Mouse (Mus musculus) forebrain, embryonic 10.5 days (tissue): ENCODE results near the gene Gm21972. TPM values are rescaled to one million over a fixed set of nuclear protein-coding genes. Genes with fewer than 3 reads are reported as not detected.

Source experiments
- DNase-seq: peaks from one replicate; pipeline ENCODE4 v3.0.0-alpha.2; 2017; ENCODE audit warnings: low spot score; ENCODE audit errors: extremely low spot score
- H3K27ac ChIP-seq: fragments of 300-500 bp; sonication (generic); 2 replicates; pipeline ENCODE4 v1.5.1; 2016; ENCODE audit warnings: mild to moderate bottlenecking
- H3K27me3 ChIP-seq: fragments of 300-500 bp; sonication (generic); 2 replicates; pipeline ENCODE4 v1.6.1; 2016; ENCODE audit warnings: mild to moderate bottlenecking; ENCODE audit not compliant: poor library complexity, severe bottlenecking
- H3K36me3 ChIP-seq: fragments of 300-500 bp; sonication (generic); replicated peaks from 2 replicates; pipeline ENCODE4 v1.6.1; 2016; ENCODE audit warnings: mild to moderate bottlenecking, moderate library complexity
- H3K4me1 ChIP-seq: fragments of 300-500 bp; sonication (generic); 2 replicates; pipeline ENCODE4 v1.6.1; 2016
- H3K4me3 ChIP-seq: fragments of 300-500 bp; sonication (generic); 2 replicates; pipeline ENCODE4 v1.5.1; 2016; ENCODE audit warnings: mild to moderate bottlenecking, moderate library complexity
- H3K9me3 ChIP-seq: fragments of 300-500 bp; sonication (generic); 2 replicates; pipeline ENCODE4 v1.6.1; 2016; ENCODE audit warnings: mild to moderate bottlenecking, moderate library complexity
- WGBS: fragments of 180-500 bp; shearing (Covaris S2); methylation state at CpG from one replicate; pipeline ENCODE4 v1.1.7; 2016; 5-methylcytosine and 5-hydroxymethylcytosine counted together
- polyA plus RNA-seq: library from polyadenylated mRNA; unstranded; fragments of >200 nt; fragmentation: Nextera tagmentation; extraction: Ambion mirVana; gene quantifications from 2 replicates; pipeline ENCODE4 v1.2.1, GENCODE M21; 2016

The Gm21972 gene
- polyA plus RNA-seq, 1 experiment from 2014 or later, result 0.20 TPM

GRCm38 (mm10) chr1:86148161-86148560 is 14.7 kb downstream of the Gm21972 start:
- Histone ChIP-seq H3K4me3 (no peak overlapping the region), H3K27me3 (no peaks in the 10 kb centered on the region), H3K27ac (no peak overlapping the region), H3K9me3 (no peaks in the 10 kb centered on the region), H3K36me3 (0 out of 2 replicates have a peak, but pooled peaks cover 2% of the 10 kb centered on the region), H3K4me1 (no peaks in the 10 kb centered on the region)
- 93% methylated on average over 9 of the region's 9 CpGs for WGBS
- no peak for DNase-seq

DNA sequence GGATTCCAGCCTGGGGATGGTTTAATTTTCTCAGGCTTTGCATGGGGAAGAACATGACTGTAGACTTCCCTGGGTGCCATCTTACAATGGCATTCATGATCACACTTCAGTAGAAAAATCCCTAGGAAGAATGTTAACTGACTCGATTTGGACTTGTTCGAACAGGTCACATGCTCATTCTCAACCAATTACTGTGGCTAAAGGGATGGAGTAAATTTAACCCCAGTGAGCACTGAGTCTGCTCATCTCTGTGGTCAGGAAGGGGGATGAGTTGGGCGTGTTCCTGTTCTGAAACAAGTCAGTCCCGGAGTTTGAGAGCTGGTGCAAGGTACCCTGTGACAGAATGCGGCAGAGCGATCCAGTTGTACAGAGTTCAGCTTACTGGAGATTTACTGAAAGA is 17.5 kb downstream of the Gm21972 start:
- H3K27ac ChIP-seq, result no peak overlapping the region
- no peak overlapping the region for H3K4me3 ChIP-seq
- DNase-seq, result no peak
- WGBS, result 87% methylated on average over 6 of the region's 6 CpGs
- H3K9me3 ChIP-seq, result no peaks in the 10 kb centered on the region
- H3K4me1 ChIP-seq, result peaks cover 17% of the 10 kb centered on the region
- no peaks in the 10 kb centered on the region for H3K27me3 ChIP-seq
- no peaks in the 10 kb centered on the region for H3K36me3 ChIP-seq

DNA sequence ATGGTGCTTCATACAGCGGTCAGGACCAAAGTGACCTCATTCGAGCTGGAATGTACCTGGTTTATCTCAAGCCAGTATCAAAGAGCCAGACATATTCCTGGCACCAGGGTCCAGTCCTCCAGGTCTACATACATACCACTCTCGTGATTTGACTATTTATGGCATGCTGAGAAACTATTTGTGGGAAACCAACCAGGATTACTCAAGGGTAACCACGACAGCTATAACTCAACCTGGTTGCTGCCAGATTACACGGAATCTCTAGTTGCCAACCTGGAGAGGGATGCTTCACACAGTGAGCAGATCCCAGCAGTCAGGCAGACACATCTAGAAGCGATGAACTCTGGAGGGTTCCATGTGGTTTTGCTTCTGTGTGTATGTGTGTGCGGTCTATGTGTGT is 17.9 kb downstream of the Gm21972 start:
- no peak overlapping the region for H3K27ac ChIP-seq
- H3K9me3 ChIP-seq, result no peaks in the 10 kb centered on the region
- H3K4me1 ChIP-seq, result peaks cover 22% of the 10 kb centered on the region
- no peaks in the 10 kb centered on the region for H3K27me3 ChIP-seq
- no peak for DNase-seq
- 87% methylated on average over 7 of the region's 7 CpGs for WGBS
- H3K4me3 ChIP-seq, result no peak overlapping the region
- H3K36me3 ChIP-seq, result no peaks in the 10 kb centered on the region

GRCm38 (mm10) chr1:86152618-86153017 is 19.2 kb downstream of the Gm21972 start:
- no peaks in the 10 kb centered on the region for H3K9me3 ChIP-seq
- H3K36me3 ChIP-seq, result peaks cover 6% of the 10 kb centered on the region
- WGBS, result 74% methylated on average over 1 of the region's 1 CpGs
- DNase-seq, result no peak
- no peaks in the 10 kb centered on the region for H3K27me3 ChIP-seq
- H3K27ac ChIP-seq, result no peak overlapping the region
- H3K4me1 ChIP-seq, result peaks cover 22% of the 10 kb centered on the region
- H3K4me3 ChIP-seq, result no peak overlapping the region

DNA sequence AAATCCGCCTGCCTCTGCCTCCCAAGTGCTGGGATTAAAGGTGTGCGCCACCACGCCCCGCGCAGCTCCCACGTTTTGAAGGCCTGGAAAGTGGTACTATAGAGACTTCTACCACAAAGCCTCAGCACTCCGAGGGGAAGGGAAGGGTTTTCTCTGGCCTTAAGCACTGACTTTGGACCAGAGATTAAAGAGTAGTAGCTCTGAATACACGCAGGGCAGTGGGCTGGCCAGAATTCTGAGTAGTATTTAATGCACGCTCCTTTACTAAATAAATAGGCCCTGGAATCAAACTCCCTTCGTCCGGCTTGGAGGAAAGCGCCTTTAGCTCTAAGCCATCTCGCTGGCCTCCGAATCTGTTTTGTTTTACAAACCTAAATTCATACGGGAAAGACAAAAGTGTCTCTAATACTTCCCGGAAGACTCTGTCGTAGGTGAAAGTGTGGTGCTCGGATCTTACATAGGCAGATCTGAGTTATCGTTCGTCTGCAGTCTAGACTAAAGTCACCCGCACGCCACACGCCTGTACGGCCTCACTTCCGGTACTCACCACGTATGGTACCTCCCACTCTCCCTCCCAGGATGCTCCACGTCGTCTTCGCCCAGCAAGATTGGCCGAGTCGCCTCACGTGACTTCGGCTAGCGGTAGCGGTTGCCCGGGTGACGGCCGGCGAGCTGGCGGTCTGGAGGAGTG is 20.8 kb downstream of the Gm21972 start, which contains the start of gene Armc9:
Gene Armc9, plus strand, starts transcription at position 648 of the 691 bp plus-strand sequence.
- DNase-seq, result peak; percentile 96

DNA sequence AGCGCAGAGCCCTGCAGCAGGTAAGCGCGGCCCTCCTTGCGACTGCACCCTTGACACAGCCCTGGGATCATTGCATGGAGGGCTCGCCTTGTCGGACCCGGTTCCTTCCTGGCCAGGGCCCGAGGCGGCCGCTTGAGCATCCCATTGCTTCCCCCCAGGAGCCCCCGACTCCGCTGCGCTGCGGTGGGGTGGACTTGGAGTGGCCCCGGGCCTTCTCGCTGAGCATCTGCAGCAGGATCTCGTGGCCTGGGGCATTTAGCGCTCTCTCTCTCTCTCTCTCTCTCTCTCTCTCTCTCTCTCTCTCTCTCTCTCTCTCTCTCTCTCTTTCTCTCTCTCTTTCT is 21.4 kb downstream of the Gm21972 start:
- no peaks in the 10 kb centered on the region for H3K27me3 ChIP-seq
- WGBS, result 2% methylated on average over 18 of the region's 18 CpGs
- H3K36me3 ChIP-seq, result peaks cover 17% of the 10 kb centered on the region
- H3K4me3 ChIP-seq, result peak overlapping the region; percentile 88
- peaks cover 22% of the 10 kb centered on the region for H3K4me1 ChIP-seq
- H3K27ac ChIP-seq, result peak overlapping the region; percentile 85
- H3K9me3 ChIP-seq, result no peaks in the 10 kb centered on the region
- no peak for DNase-seq

More for the DNA sequence above, 20.8 kb downstream of the Gm21972 start, which contains the start of gene Armc9:
- Histone ChIP-seq H3K9me3 (no peaks in the 10 kb centered on the region), H3K4me3 (peak within 1 kb of the TSS; percentile 88), H3K27ac (peak within 1 kb of the TSS; percentile 85), H3K4me1 (peaks cover 22% of the 10 kb centered on the region), H3K36me3 (peaks cover 12% of the 10 kb centered on the region), H3K27me3 (no peaks in the 10 kb centered on the region)
- 3% methylated on average over 40 of the region's 40 CpGs for WGBS

DNA sequence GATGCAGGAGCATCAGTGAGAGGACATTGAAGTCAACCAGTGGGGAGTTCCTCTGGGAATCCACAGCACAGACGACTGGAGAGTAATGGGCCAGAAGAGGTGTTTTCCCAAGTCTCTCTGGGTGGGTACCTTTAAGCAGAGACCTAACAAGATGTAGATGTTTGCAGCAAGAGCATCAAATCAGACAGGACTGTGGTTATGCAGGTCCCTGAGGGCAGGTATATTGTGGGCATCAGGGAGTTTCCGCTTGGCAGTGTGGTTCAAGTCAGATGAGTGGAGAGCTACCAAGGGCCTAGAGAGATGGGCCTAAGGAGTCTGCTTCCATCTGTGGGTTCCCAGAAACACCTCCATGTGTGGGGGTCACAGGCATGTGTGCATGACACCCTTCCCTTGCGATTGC is 22.6 kb downstream of the Gm21972 start:
- H3K9me3 ChIP-seq, result no peaks in the 10 kb centered on the region
- WGBS, result 88% methylated on average over 3 of the region's 3 CpGs
- H3K4me3 ChIP-seq, result 0 out of 2 replicates have a peak overlapping the region, but pooled peaks have one; percentile 88
- no peaks in the 10 kb centered on the region for H3K27me3 ChIP-seq
- peaks cover 22% of the 10 kb centered on the region for H3K4me1 ChIP-seq
- H3K27ac ChIP-seq, result no peak overlapping the region
- H3K36me3 ChIP-seq, result peaks cover 30% of the 10 kb centered on the region
- DNase-seq, result no peak

DNA sequence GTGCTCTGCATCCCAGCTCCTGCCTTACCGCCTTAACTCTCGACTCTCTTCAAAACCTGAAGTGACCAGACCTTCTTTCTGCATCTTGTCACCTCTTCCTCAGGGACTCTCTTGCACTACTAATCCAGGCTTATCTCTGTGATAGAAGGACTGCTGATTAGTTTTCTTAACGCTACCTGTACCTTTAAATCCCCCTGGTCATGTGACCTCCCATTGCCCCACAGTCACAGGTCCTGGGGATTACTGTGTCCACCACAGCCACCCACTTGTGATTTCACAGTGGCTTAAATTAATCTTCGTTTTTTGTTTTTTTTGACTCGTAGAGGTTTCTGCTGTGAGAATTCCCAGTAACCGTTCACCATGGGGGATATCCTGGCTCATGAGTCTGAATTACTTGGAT is 23.2 kb downstream of the Gm21972 start:
- Histone ChIP-seq H3K27ac (no peak overlapping the region), H3K4me1 (peaks cover 22% of the 10 kb centered on the region), H3K27me3 (no peaks in the 10 kb centered on the region), H3K4me3 (no peak overlapping the region), H3K36me3 (peaks cover 35% of the 10 kb centered on the region), H3K9me3 (no peaks in the 10 kb centered on the region)
- 87% methylated on average over 6 of the region's 6 CpGs for WGBS
- DNase-seq, result no peak

GRCm38 (mm10) chr1:86160059-86160458 is 26.6 kb downstream of the Gm21972 start:
- DNase-seq, result no peak
- H3K4me3 ChIP-seq, result no peak overlapping the region
- peaks cover 14% of the 10 kb centered on the region for H3K4me1 ChIP-seq
- H3K27me3 ChIP-seq, result no peaks in the 10 kb centered on the region
- H3K27ac ChIP-seq, result no peak overlapping the region
- peaks cover 67% of the 10 kb centered on the region for H3K36me3 ChIP-seq
- WGBS, result 93% methylated on average over 6 of the region's 6 CpGs
- H3K9me3 ChIP-seq, result no peaks in the 10 kb centered on the region

DNA sequence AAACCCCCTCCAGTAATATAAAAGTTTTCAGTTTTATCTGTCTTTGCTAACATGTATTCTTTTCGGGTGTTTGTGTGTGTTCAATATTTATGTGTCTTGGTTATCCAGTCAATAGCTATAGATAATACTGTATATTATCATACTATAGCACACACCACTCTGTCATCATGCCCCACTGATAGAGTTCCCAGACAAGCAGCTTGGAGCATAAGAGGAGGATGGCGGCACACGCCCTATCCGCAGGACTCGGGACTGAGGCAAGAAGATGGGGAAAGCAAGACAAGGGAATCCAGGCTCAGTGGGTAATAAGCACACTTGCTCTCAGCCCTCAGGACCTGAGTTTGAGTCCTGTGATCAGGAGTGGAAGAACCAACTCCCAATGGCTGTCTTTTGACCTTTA is 27.0 kb downstream of the Gm21972 start:
- Histone ChIP-seq H3K27ac (no peak overlapping the region), H3K4me1 (peaks cover 10% of the 10 kb centered on the region), H3K9me3 (no peaks in the 10 kb centered on the region), H3K4me3 (no peak overlapping the region), H3K27me3 (no peaks in the 10 kb centered on the region), H3K36me3 (peaks cover 72% of the 10 kb centered on the region)
- WGBS, result 98% methylated on average over 5 of the region's 5 CpGs
- DNase-seq, result no peak

DNA sequence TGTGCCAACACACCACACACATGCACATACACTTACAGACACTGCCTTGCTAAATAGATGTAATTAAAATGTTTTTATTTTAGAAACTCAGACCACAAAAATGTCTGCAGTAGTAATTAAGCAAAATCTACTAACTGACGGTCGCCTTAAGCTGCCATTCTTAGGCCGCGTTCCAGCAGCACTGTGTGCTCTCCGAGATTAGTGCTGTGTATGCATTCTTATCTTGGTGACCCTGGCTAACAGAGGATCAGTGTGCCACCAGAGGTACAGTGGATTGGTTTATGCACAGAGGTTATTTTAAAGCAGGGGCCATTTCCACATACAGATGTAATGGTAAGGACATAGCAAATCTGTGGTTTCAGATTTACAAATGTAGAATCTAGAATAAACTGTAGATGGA is 27.6 kb downstream of the Gm21972 start:
- 93% methylated on average over 5 of the region's 5 CpGs for WGBS
- no peak for DNase-seq
- Histone ChIP-seq H3K4me1 (peaks cover 4% of the 10 kb centered on the region; the same call in 1 of the 2 replicates), H3K36me3 (peaks cover 76% of the 10 kb centered on the region), H3K27me3 (no peaks in the 10 kb centered on the region), H3K9me3 (no peaks in the 10 kb centered on the region), H3K27ac (no peak overlapping the region), H3K4me3 (no peak overlapping the region)

- Histone ChIP-seq H3K36me3 (peaks cover 91% of the 10 kb centered on the region), H3K4me3 (no peak overlapping the region), H3K9me3 (no peaks in the 10 kb centered on the region), H3K27ac (no peak overlapping the region), H3K4me1 (no peaks in the 10 kb centered on the region), H3K27me3 (no peaks in the 10 kb centered on the region)
- WGBS, result 92% methylated on average over 5 of the region's 5 CpGs
- no peak for DNase-seq
Measured at GRCm38 (mm10) chr1:86174602-86175001, 41.2 kb downstream of the Gm21972 start.

DNA sequence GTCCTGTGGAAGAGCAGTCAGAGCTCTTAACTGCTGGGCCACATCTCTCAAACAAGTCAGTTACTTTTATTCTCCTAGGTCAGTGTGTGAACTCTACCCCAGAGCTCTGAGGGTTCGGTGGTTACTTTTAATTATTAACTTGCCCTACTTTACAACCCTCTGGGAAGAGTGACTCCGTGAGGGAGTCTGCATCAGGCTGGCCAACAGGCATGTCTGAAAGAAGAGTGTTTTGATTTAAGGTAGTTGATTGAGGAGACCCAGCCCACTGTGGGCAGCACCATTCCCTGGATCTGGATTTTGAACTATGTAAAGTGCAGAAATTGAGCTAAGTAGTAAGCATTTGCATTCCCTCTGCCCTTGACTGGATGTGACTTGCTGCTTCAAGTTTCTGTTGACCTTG is 42.6 kb downstream of the Gm21972 start:
- peaks cover 83% of the 10 kb centered on the region for H3K36me3 ChIP-seq
- DNase-seq, result no peak
- no peaks in the 10 kb centered on the region for H3K4me1 ChIP-seq
- H3K4me3 ChIP-seq, result no peak overlapping the region
- 89% methylated on average over 2 of the region's 2 CpGs for WGBS
- H3K27ac ChIP-seq, result no peak overlapping the region
- H3K9me3 ChIP-seq, result no peaks in the 10 kb centered on the region
- H3K27me3 ChIP-seq, result no peaks in the 10 kb centered on the region
